Mouse (Mus musculus): ENCODE measurements around the gene Cpb1. TPM values are rescaled to one million over a fixed set of nuclear protein-coding genes. Genes with fewer than 3 reads are reported as not detected.

The Cpb1 gene
- polyA plus RNA-seq, 1 experiment from 2014 or later: 1.3 TPM

- ATAC-seq: no peak
- no peak within 1 kb of the TSS for H3K4me3 ChIP-seq (ENCODE audit: low read depth, low read length)
- H3K27me3 ChIP-seq (replicated peaks; ENCODE audit: insufficient read depth, low read length): no peaks in the 10 kb centered on the region
- H3K27ac ChIP-seq (ENCODE audit: low read length): no peak within 1 kb of the TSS
- no peak for DNase-seq (ENCODE audit: low spot score)
- H3K9me3 ChIP-seq (ENCODE audit: low read length): no peaks in the 10 kb centered on the region
- TF ChIP-seq CTCF (IDR thresholded peaks at IDR 0.05) (no peak), EP300 (IDR thresholded peaks at IDR 0.05) (no peak)
- no peaks in the 10 kb centered on the region for H3K36me3 ChIP-seq (ENCODE audit: insufficient read depth, low read length)
- WGBS: 70% methylated on average over 3 of the region's 3 CpGs
- H3K4me2 ChIP-seq (replicated peaks; ENCODE audit: low read depth, low read length): no peak within 1 kb of the TSS
- H3K9ac ChIP-seq (replicated peaks; ENCODE audit: low read depth): no peak within 1 kb of the TSS
- no peaks in the 10 kb centered on the region for H3K4me1 ChIP-seq (ENCODE audit: insufficient read depth, low read depth, low read length)
Observed at GRCm38 (mm10) chr3:20242050-20242449, 33.5 kb downstream of the Cpb1 start, which contains the start of gene Cpa3. TSS of gene Cpa3 (minus strand) at chr3:20242181.

- Histone ChIP-seq H3K9me3 (ENCODE audit: low read length) (no peaks in the 10 kb centered on the region), H3K4me2 (replicated peaks; ENCODE audit: low read depth, low read length) (no peak overlapping the region), H3K36me3 (ENCODE audit: insufficient read depth, low read length) (no peaks in the 10 kb centered on the region), H3K9ac (replicated peaks; ENCODE audit: low read depth) (no peak overlapping the region), H3K4me1 (ENCODE audit: insufficient read depth, low read depth, low read length) (no peaks in the 10 kb centered on the region), H3K4me3 (ENCODE audit: low read depth, low read length) (no peak overlapping the region), H3K27me3 (replicated peaks; ENCODE audit: insufficient read depth, low read length) (no peaks in the 10 kb centered on the region), H3K27ac (ENCODE audit: low read length) (no peak overlapping the region)
- 85% methylated on average over 3 of the region's 3 CpGs for WGBS
- TF ChIP-seq CTCF (IDR thresholded peaks at IDR 0.05): no peak
- TF ChIP-seq EP300 (IDR thresholded peaks at IDR 0.05): no peak
- DNase-seq (ENCODE audit: low spot score) (no peak), ATAC-seq (no peak)
Observed at GRCm38 (mm10) chr3:20239741-20240140, 35.8 kb downstream of the Cpb1 start.

GRCm38 (mm10) chr3:20236965-20237364, 38.6 kb downstream of the Cpb1 start:
- Histone ChIP-seq H3K36me3 (ENCODE audit: insufficient read depth, low read length) (no peaks in the 10 kb centered on the region), H3K4me3 (ENCODE audit: low read depth, low read length) (no peak overlapping the region), H3K27me3 (replicated peaks; ENCODE audit: insufficient read depth, low read length) (no peaks in the 10 kb centered on the region), H3K9me3 (ENCODE audit: low read length) (no peaks in the 10 kb centered on the region), H3K9ac (replicated peaks; ENCODE audit: low read depth) (no peak overlapping the region), H3K4me2 (replicated peaks; ENCODE audit: low read depth, low read length) (no peak overlapping the region), H3K4me1 (ENCODE audit: insufficient read depth, low read depth, low read length) (no peaks in the 10 kb centered on the region), H3K27ac (ENCODE audit: low read length) (no peak overlapping the region)
- DNase-seq (ENCODE audit: low spot score): no peak
- no peak for TF ChIP-seq CTCF (IDR thresholded peaks at IDR 0.05)
- no peak for ATAC-seq
- 33% methylated on average over 1 of the region's 1 CpGs for WGBS

- no peak overlapping the region for H3K4me2 ChIP-seq (replicated peaks; ENCODE audit: low read depth, low read length)
- TF ChIP-seq EP300 (IDR thresholded peaks at IDR 0.05) (no peak), CTCF (IDR thresholded peaks at IDR 0.05) (no peak)
- no peaks in the 10 kb centered on the region for H3K4me1 ChIP-seq (ENCODE audit: insufficient read depth, low read depth, low read length)
- DNase-seq (ENCODE audit: low spot score) (no peak), ATAC-seq (no peak)
- WGBS: 70% methylated on average over 1 of the region's 1 CpGs
- H3K9me3 ChIP-seq (ENCODE audit: low read length): no peaks in the 10 kb centered on the region
- H3K36me3 ChIP-seq (ENCODE audit: insufficient read depth, low read length): no peaks in the 10 kb centered on the region
- H3K27ac ChIP-seq (ENCODE audit: low read length): no peak overlapping the region
- H3K27me3 ChIP-seq (replicated peaks; ENCODE audit: insufficient read depth, low read length): no peaks in the 10 kb centered on the region
- no peak overlapping the region for H3K4me3 ChIP-seq (ENCODE audit: low read depth, low read length)
- H3K9ac ChIP-seq (replicated peaks; ENCODE audit: low read depth): no peak overlapping the region
Observed at GRCm38 (mm10) chr3:20229027-20229426, 46.5 kb downstream of the Cpb1 start.

GRCm38 (mm10) chr3:20225429-20225828, 50.1 kb downstream of the Cpb1 start:
- no peak for TF ChIP-seq EP300 (IDR thresholded peaks at IDR 0.05)
- no peak for TF ChIP-seq CTCF (IDR thresholded peaks at IDR 0.05)
- Histone ChIP-seq H3K9ac (replicated peaks; ENCODE audit: low read depth) (no peak overlapping the region), H3K4me2 (replicated peaks; ENCODE audit: low read depth, low read length) (no peak overlapping the region), H3K4me1 (ENCODE audit: insufficient read depth, low read depth, low read length) (no peaks in the 10 kb centered on the region), H3K27me3 (replicated peaks; ENCODE audit: insufficient read depth, low read length) (no peaks in the 10 kb centered on the region), H3K9me3 (ENCODE audit: low read length) (no peaks in the 10 kb centered on the region), H3K4me3 (ENCODE audit: low read depth, low read length) (no peak overlapping the region), H3K27ac (ENCODE audit: low read length) (no peak overlapping the region), H3K36me3 (ENCODE audit: insufficient read depth, low read length) (no peaks in the 10 kb centered on the region)
- ATAC-seq: no peak
- DNase-seq (ENCODE audit: low spot score): no peak
- 59% methylated on average over 2 of the region's 2 CpGs for WGBS

- no peak overlapping the region for H3K9ac ChIP-seq (replicated peaks; ENCODE audit: low read depth)
- H3K4me3 ChIP-seq (ENCODE audit: low read depth, low read length): no peak overlapping the region
- no peaks in the 10 kb centered on the region for H3K4me1 ChIP-seq (ENCODE audit: insufficient read depth, low read depth, low read length)
- DNase-seq (ENCODE audit: low spot score) (no peak), ATAC-seq (no peak)
- 74% methylated on average over 9 of the region's 9 CpGs for WGBS
- no peak overlapping the region for H3K4me2 ChIP-seq (replicated peaks; ENCODE audit: low read depth, low read length)
- H3K27me3 ChIP-seq (replicated peaks; ENCODE audit: insufficient read depth, low read length): no peaks in the 10 kb centered on the region
- TF ChIP-seq CTCF (IDR thresholded peaks at IDR 0.05): no peak
- no peak for TF ChIP-seq EP300 (IDR thresholded peaks at IDR 0.05)
- H3K36me3 ChIP-seq (ENCODE audit: insufficient read depth, low read length): no peaks in the 10 kb centered on the region
- H3K9me3 ChIP-seq (ENCODE audit: low read length): no peaks in the 10 kb centered on the region
- no peak overlapping the region for H3K27ac ChIP-seq (ENCODE audit: low read length)
Observed at GRCm38 (mm10) chr3:20222926-20223698, 52.4 kb downstream of the Cpb1 start.
